Mouse (Mus musculus): ENCODE measurements around the gene Dis3. TPM values are rescaled to one million over a fixed set of nuclear protein-coding genes. Genes with fewer than 3 reads are reported as not detected.
"Not testable (repeated sequence)": the region's sequence is repeated elsewhere in the genome, so short reads cannot be mapped to it uniquely, and the experiment has no call there.

Gene Dis3
- total and polyA plus RNA-seq, 2 experiments from 2014 or later, result 26.3 to 28.0 TPM

GRCm38 (mm10) chr14:99036039-99036438, 63.5 kb downstream of the Dis3 start:
- H3K4me1 ChIP-seq (ENCODE audit: insufficient read depth), result no peaks in the 10 kb centered on the region
- no peak overlapping the region for H3K9ac ChIP-seq
- ATAC-seq, result no peak
- no peaks in the 10 kb centered on the region for H3K27me3 ChIP-seq (ENCODE audit: insufficient read depth, low read length)
- H3K27ac ChIP-seq (ENCODE audit: low read depth, low read length), result no peak overlapping the region
- no peak overlapping the region for H3K4me3 ChIP-seq (ENCODE audit: low read depth, low read length)
- DNase-seq, result no peak
- 79% methylated on average over 4 of the region's 4 CpGs for WGBS
- TF ChIP-seq CTCF (IDR thresholded peaks at IDR 0.05; ENCODE audit: low read depth), result no peak
- peaks cover 7% of the 10 kb centered on the region; the same call in 1 of the 2 replicates for H3K36me3 ChIP-seq (ENCODE audit: insufficient read depth)
- H3K9me3 ChIP-seq (ENCODE audit: low read length), result no peaks in the 10 kb centered on the region
- H3K4me2 ChIP-seq (ENCODE audit: low read depth), result no peak overlapping the region

- H3K4me3 ChIP-seq (ENCODE audit: low read depth, low read length); H3K9me3 ChIP-seq (ENCODE audit: low read length); H3K4me2 ChIP-seq (ENCODE audit: low read depth); H3K9ac ChIP-seq; H3K27me3 ChIP-seq (ENCODE audit: insufficient read depth, low read length); H3K36me3 ChIP-seq (ENCODE audit: insufficient read depth); H3K27ac ChIP-seq (ENCODE audit: low read depth, low read length); ATAC-seq; DNase-seq; H3K4me1 ChIP-seq (ENCODE audit: insufficient read depth): not testable (repeated sequence)
- 92% methylated on average over 8 of the region's 8 CpGs for WGBS
Observed at GRCm38 (mm10) chr14:99034851-99035250, 64.7 kb downstream of the Dis3 start.

- no peak overlapping the region for H3K27ac ChIP-seq (ENCODE audit: low read depth, low read length)
- no peak for TF ChIP-seq CTCF (IDR thresholded peaks at IDR 0.05; ENCODE audit: low read depth)
- DNase-seq (no peak), ATAC-seq (peak; percentile 10; the same call in 1 of the 2 replicates)
- no peak overlapping the region for H3K9ac ChIP-seq
- H3K9me3 ChIP-seq (ENCODE audit: low read length), result no peaks in the 10 kb centered on the region
- H3K4me2 ChIP-seq (ENCODE audit: low read depth), result no peak overlapping the region
- no peak overlapping the region for H3K4me3 ChIP-seq (ENCODE audit: low read depth, low read length)
- no peaks in the 10 kb centered on the region for H3K4me1 ChIP-seq (ENCODE audit: insufficient read depth)
- peaks cover 3% of the 10 kb centered on the region; the same call in 1 of the 2 replicates for H3K36me3 ChIP-seq (ENCODE audit: insufficient read depth)
- 88% methylated on average over 5 of the region's 5 CpGs for WGBS
- no peaks in the 10 kb centered on the region for H3K27me3 ChIP-seq (ENCODE audit: insufficient read depth, low read length)
Observed at GRCm38 (mm10) chr14:99032596-99032995, 67.0 kb downstream of the Dis3 start.

GRCm38 (mm10) chr14:99031337-99031873, 68.2 kb downstream of the Dis3 start:
- no peaks in the 10 kb centered on the region for H3K9me3 ChIP-seq (ENCODE audit: low read length)
- no peak overlapping the region for H3K9ac ChIP-seq
- no peaks in the 10 kb centered on the region for H3K4me1 ChIP-seq (ENCODE audit: insufficient read depth)
- H3K27ac ChIP-seq (ENCODE audit: low read depth, low read length), result no peak overlapping the region
- no peaks in the 10 kb centered on the region for H3K27me3 ChIP-seq (ENCODE audit: insufficient read depth, low read length)
- no peak for TF ChIP-seq CTCF (IDR thresholded peaks at IDR 0.05; ENCODE audit: low read depth)
- no peak overlapping the region for H3K4me3 ChIP-seq (ENCODE audit: low read depth, low read length)
- peaks cover 3% of the 10 kb centered on the region; the same call in 1 of the 2 replicates for H3K36me3 ChIP-seq (ENCODE audit: insufficient read depth)
- WGBS, result 85% methylated on average over 5 of the region's 5 CpGs
- DNase-seq (no peak), ATAC-seq (no peak)
- no peak overlapping the region for H3K4me2 ChIP-seq (ENCODE audit: low read depth)

- no peak overlapping the region for H3K27ac ChIP-seq (ENCODE audit: low read depth, low read length)
- TF ChIP-seq CTCF (IDR thresholded peaks at IDR 0.05; ENCODE audit: low read depth), result no peak
- H3K36me3 ChIP-seq (ENCODE audit: insufficient read depth), result peaks cover 2% of the 10 kb centered on the region; the same call in 1 of the 2 replicates
- H3K27me3 ChIP-seq (ENCODE audit: insufficient read depth, low read length), result no peaks in the 10 kb centered on the region
- ATAC-seq, result no peak; the same call in 1 of the 2 replicates
- no peaks in the 10 kb centered on the region for H3K9me3 ChIP-seq (ENCODE audit: low read length)
- DNase-seq, result no peak
- no peak overlapping the region for H3K9ac ChIP-seq
- no peak overlapping the region for H3K4me3 ChIP-seq (ENCODE audit: low read depth, low read length)
- H3K4me1 ChIP-seq (ENCODE audit: insufficient read depth), result no peaks in the 10 kb centered on the region
- WGBS, result 81% methylated on average over 5 of the region's 5 CpGs
- H3K4me2 ChIP-seq (ENCODE audit: low read depth), result no peak overlapping the region
Observed at GRCm38 (mm10) chr14:99029987-99030386, 69.6 kb downstream of the Dis3 start.

Other genes with a start within 250 kb of the Dis3 start
- gene Rpl36a-ps1, start 105.5 kb downstream of the Dis3 start, total RNA-seq (2014; rRNA removed), result 1.5 and 8.2 TPM in 2 replicates
- 1.4 TPM in 1 of 2 replicates, not detected in the other for gene Rpl36a-ps1, start 105.5 kb downstream of the Dis3 start, polyA plus RNA-seq (2015; fragmentation: Nextera tagmentation; extraction: Ambion mirVana)
- gene Mzt1, start 53.6 kb downstream of the Dis3 start, total RNA-seq (2014; rRNA removed), result 131 and 133 TPM in 2 replicates
- 104 and 114 TPM in 2 replicates for gene Mzt1, start 53.6 kb downstream of the Dis3 start, polyA plus RNA-seq (2015; fragmentation: Nextera tagmentation; extraction: Ambion mirVana)
- gene Bora, start 53.5 kb downstream of the Dis3 start, total RNA-seq (2014; rRNA removed), result 3.7 and 4.2 TPM in 2 replicates
- 4.4 and 7.0 TPM in 2 replicates for gene Bora, start 53.5 kb downstream of the Dis3 start, polyA plus RNA-seq (2015; fragmentation: Nextera tagmentation; extraction: Ambion mirVana)
- gene Pibf1, start 346 bp downstream of the Dis3 start, total RNA-seq (2014; rRNA removed), result 18.8 and 20.6 TPM in 2 replicates
- gene Pibf1, start 346 bp downstream of the Dis3 start, polyA plus RNA-seq (2015; fragmentation: Nextera tagmentation; extraction: Ambion mirVana), result 9.3 and 12.6 TPM in 2 replicates
- gene Klf5, start 198.9 kb upstream of the Dis3 start, total RNA-seq (2014; rRNA removed), result 5.5 and 6.2 TPM in 2 replicates
- gene Klf5, start 198.9 kb upstream of the Dis3 start, polyA plus RNA-seq (2015; fragmentation: Nextera tagmentation; extraction: Ambion mirVana), result 9.7 and 12.1 TPM in 2 replicates